Mouse (Mus musculus): ENCODE results near the gene Tjp1.

Gene Tjp1

DNA sequence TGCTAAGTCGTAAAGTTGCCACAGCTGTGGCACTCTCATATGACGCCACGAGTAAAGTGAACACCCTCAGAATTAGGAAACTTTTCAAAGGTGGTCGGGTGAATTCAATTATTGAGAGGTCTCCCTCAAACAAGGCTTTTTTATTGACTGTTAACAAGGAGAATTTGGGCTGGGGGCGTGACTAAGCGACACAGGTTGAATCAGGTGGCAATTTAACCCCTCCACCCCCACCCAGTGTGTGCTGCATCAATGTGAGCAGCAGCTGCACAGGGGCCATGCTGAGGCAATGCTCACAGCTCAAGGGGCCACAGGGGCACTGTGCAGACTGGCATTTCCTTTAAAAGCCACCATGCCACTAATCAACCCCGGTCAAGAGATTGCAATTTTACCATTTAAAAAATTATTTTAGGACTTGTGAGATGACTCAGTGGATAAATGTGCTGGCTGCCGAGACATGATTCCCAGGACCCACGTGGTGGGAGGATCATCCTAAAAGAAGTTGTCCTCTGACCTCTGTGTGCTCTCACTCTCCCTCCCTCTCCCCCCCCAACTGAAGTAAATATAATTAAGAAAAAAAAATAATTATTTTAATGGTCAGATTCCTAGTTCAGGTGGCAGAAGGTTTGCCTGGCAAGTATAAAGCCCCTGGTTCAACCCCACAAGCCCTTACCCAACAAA is 96.4 kb downstream of the Tjp1 start:
- in situ Hi-C loops (cut with MboI) = no loop called here

DNA sequence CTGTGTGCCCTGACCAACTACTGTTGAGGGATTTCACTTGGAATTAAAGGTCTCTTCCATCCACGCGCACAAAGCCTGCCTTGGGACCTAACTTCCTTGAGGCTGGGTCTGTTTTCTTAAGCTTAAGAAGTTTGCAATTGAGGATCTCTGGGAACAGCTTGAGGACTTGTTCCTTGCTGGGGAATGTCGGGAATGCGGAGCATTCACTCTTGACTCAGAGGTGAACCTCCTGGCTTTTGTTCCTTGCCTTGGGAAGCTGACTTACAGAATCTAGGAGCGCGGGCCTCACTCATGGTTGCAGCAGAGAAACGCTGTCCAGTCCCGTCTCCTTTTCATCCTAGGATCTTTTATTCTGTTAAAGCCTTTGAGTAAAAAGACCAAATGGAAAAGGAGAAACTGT is 97.2 kb downstream of the Tjp1 start:
- in situ Hi-C loops (cut with MboI) = no loop called here

DNA sequence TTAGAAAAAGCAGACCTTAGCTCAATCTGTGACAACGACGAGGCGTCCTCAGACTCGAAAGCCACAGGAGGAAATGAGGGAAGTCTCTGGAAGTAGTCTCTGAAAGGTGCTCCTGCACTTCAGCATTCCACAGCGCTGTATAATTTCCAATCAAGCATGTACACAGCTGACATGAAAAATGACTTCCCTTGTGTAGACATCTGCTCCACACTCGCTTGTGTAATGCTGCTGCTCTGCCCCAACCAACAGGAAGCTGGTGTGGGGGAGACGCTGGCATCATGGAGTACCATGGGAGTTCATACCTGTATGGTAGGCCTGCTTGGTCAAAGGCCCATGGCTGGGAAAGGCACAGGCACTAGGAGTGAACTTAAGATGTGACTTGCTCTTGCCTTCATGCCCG is 103.1 kb downstream of the Tjp1 start:
- in situ Hi-C loops (cut with MboI) = no loop called here

DNA sequence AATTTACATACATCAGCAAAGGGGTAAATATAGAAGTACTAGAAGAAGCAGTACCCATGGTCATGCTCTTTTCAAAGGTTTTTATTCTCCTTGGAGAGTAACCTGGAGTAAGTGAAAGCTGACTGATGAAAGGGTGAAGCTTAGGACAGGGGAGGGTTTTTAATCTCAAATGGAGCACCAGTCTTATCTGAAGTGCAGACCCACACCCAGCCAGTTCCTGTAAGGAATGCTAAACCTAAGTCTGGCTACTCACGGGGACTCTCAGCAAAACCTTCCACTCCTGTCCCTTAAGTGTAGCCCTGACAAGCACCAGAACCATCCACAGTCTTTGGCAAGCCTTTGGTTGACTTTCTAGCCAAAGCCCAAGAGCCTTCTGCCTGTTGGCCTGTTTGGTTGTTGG is 105.1 kb downstream of the Tjp1 start:
- in situ Hi-C loops (cut with MboI) = no loop called here

DNA sequence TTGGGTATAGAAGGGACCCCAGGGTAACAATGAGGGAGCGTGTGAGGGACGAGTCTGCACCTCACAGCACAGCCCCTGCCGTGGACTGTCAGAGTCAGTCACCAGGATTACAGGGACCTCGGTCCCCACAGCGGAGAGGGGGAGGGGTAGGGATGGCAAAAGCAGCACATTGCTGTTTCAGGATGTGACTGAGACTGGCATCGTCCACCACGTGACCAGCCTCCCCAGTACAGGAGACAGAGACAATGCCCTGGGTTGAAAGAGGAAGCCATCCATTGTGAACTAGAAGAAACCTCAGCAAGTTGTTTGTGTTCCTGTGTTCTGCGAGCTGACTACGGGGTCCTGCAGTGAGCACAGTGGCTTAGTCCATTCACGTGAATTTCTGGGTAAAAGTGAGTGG is 106.1 kb downstream of the Tjp1 start:
- in situ Hi-C loops (cut with MboI) = no loop called here

DNA sequence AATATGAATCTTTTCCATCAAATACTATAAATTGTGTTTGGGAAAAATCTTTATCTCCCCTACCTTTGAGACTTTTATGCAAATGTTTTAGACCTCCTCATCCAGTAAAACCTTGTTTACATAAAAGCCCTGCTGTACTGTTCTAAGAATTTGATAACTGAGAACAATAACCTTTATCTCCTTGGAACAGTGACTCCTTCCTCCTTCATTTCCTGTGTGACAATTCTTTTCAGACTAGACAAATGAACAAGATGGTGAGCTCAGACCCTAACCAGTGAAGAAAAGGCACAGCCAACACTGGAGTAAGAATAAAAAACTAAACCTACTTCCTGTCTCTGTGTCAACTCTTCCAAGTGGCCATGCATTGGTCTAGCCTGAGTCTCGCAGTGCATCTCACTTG is 107.7 kb downstream of the Tjp1 start:
- in situ Hi-C loops (cut with MboI) = no loop called here

DNA sequence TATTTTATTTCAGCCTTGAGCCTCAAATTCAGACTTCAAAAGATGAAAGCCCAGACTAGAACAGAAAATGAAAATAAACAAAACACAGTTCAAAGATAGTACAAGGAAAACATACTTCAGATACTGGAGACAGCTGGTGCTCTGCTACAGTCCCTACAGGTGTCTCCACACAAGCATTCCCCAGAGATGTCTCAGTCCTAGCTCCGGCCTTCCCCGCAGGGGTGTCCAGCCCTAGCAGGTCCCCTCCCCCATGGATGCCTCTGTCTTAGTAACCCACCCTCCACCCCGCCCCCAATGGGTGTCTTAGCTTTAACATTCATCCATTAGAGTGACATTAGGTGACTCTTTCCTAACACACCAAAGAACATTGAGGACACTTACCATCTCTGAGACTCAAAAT is 108.6 kb downstream of the Tjp1 start:
- in situ Hi-C loops (cut with MboI) = no loop called here

DNA sequence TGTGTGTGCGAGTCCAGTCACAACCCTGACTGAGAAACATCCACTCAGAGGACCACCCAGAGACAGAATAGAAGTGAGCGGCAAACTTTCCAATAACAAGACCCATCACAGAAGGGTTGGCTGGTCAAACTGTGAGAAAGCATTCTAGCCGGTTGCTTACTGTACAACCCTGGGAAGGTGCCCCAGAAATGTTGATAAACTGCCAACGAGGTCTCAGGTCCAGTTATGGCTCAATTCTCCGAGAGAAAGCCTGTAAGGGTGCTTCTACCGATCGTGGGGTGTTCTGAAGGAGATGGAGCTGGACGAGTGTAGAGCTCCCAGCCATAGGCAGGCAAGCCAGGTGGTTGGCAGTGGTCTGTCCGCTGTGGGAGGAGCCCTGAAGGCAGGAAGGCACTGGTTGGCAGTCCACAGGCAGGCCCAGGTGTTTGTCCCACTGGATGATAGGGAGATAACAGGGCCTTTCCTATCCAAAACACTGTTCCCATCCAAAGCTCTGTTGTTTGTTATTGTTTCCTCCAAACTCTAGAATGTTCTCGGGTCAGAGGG is 109.1 kb downstream of the Tjp1 start:
- in situ Hi-C loops (cut with MboI) = no loop called here

DNA sequence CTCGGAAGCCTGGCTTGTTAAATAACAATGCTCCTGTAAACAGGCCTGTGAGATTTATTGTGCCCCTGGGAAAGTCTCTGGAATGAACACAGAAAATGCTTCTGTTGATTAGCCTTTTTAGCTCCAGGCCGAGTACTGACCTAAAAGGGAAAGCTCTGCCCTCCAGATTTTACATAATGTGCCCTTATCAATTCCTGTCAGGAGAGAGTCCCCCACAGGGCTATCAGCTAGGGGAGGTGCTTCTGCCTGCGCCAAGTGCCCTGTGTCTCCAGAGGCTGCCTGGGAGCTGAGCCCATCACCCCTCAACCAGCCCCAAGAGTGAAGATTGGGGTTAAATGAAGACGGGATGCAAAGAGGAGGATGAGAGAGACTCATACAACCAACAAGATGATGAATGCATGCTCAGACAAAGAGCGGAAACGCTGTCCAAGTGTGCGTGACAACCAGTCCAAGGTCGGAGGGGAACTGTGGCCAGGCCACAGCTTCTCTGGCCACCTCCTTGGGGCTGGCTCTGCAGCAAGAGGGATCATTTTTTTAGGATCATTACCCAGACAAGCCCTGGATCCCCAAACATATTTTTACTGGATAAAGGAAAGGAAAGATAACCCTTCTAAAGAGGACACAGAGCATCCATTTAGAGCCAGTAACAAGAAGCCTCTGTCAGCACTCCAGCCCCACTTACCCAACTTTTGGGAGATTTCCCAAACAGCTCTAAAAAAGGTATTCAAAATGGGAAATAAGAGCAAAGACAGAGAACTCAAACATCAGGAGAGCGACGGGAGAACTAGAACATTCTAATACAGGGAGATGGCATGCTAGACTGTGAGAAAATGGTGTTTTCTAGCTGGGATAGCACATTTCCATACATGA is 110.1 kb downstream of the Tjp1 start:
- in situ Hi-C loops (cut with MboI) = no loop called here

DNA sequence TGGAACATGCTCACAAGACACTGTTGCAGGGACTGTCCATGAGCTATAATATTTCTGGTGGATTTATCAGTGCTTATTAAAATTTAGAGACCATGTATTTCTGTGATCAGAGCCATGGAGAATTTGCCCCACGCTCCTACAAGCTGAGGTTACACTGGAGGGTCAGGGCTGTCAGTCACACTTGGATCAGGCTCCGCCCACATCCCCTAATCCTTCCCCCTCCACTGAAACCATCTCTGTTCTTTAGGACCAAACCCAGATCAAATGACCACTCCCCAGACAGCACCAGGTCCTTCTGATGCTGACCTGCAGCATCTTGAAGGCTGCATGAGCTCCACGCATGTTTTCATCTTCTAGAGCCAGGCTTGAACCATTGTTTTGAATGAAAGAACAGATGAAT is 111.1 kb downstream of the Tjp1 start:
- in situ Hi-C loops (cut with MboI) = no loop called here

DNA sequence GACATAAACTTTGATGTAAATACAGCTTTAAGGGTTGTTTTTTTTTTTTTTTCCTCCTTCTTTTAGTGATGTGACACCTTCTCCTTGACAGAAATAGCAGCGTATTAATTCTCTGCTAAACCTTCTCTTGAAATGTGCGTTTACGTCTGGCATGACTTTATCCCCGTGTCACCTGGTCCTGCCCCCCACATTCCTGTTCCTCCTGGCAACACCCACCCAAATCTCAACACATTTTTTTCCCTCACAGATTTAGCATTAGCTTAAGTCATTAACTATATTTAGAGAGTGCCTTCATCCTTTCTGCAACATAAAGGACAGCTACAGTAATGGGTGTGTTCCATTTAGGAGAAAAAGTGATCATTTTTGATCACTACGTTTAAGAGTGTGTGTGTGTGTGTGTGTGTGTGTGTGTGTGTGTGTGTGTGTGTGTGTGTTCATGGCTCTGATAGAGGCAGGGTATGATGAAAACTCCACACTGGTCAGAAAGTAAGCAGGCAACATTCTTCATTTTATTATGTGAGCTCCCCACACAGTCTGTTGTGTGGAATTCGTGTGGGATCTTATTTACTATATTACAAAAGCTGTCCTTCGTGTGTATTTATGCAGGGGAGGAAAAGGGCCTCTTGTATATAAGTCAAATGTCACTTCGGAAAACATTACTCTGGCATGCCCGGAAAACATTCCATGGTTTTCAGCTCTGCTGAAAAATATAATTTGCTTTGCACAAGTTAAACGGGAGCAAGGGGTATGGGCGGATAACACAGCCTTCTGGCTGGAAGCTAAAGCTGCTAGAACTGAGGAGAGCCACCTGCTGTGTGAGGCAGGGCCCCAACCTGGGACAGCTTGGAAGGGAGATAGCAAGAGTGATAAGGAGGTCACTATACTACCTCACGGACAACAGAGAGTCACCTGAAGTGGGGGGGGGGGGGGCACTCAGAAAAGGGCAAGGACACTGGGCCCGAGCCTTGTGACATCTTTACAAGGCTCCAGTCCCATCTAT is 113.3 kb downstream of the Tjp1 start:
- in situ Hi-C loops (cut with MboI) = no loop called here

DNA sequence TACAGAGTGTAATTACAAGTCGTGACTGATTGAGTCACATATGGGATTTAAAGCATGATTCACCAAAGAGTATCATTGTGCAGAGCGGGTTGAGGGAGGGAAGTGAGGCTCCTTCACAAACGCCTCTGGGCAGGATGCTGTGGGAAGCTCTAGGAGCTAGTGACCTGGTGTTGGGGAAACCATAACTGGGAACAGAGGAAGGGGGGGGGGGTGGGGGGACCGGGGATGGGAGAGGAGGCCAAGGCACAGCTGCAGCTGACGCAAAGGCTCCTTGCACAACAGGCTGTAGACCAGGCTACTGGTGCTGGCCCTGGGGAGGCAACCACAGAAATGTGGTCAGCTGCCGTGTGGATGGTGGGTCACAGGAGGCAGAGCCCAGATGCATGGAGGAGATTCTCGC is 116.9 kb downstream of the Tjp1 start:
- in situ Hi-C loops (cut with MboI) = no loop called here

DNA sequence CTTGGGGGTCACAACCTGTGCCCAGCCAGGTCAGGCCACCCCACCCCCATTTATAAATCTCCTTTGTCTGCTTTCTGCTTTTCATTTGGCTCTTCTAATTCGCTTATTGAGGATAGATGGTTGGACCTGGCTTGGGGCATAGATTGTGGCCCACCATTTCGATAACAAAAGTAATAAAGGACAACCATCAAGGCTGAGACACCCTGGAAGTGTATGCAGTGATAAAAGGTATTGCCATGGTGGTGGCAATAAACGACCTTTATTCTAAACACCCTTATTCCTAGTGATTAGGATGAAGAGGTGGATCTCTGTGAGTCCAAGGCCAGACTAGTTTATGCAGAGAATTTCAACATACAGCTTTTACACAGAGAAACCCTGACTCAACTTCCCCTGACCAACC is 121.2 kb downstream of the Tjp1 start:
- in situ Hi-C loops (cut with MboI) = no loop called here

DNA sequence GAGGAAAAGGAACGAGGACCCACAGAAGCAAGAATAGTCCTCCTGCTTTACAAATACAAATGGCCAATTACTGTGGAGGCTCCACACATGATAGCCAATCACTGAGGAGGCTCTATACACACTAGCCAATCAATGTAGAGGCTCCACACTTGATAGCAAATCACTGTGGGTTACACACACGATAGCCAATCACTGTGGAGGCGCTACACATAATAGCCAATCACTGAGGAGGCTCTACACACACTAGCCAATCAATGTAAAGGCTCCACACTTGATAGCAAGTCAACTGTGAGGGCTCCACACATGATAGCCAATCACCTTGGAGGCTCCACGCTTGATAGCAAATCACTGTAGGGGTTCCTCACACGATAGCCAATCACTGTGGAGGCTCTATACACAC is 125.1 kb downstream of the Tjp1 start:
- in situ Hi-C loops (cut with MboI) = no loop called here

DNA sequence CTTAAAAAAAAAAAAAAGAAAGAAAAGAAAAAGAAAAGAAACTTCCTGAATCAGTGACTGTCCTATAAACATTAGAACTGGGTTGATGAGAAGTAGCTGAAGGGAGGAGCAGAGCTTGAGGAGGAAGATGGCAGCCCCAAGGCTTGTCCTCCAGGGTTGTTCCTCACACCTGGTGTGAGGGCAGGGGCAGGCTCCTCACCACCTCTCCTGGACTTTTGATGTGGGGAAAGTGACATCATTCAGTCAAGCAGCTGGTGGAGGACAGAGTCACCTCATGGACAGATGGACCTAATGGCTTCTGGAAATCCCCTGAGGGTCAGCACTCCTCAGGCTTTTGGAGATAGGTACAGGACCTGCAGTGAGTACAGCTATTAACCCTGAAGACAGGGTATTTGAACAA is 126.0 kb downstream of the Tjp1 start:
- in situ Hi-C loops (cut with MboI) = no loop called here

DNA sequence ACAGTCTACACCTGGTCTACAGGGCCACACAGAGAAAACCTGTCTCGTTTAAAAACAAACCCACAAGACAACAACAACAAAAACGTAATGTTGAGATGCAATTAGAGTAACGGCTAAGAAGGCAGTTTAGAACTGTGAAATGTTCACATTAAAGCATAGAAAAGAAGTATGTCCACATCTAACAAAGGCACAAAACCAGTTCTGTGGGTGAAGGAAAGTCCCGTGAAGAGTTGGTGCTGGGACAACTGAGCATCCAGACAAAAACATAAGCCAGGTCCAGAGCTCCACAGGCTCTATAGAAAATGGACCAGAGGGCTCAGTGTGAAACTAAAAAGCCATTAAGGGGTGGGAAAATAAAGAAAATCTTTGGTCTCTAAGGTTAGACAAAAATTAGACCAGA is 131.7 kb downstream of the Tjp1 start:
- in situ Hi-C loops (cut with MboI) = no loop called here

DNA sequence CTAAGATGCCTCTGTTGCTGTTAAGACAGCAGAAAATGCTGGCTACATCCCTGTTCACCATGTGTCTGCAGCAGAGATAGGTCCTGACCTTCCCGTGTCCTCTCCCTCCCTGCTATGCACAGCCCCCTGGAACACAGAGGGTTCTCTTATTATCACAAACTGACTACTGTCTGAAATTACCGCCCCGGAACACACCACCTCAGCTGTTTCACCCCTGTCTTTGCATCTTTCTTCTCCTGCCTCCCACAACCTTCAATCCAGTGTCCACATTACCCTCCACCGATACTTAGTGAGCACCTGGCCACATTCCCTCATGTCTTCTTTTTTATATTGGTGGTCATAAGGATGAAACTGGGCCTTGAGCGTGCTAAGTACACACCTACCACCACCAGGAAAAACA is 132.4 kb downstream of the Tjp1 start:
- in situ Hi-C loops (cut with MboI) = no loop called here

DNA sequence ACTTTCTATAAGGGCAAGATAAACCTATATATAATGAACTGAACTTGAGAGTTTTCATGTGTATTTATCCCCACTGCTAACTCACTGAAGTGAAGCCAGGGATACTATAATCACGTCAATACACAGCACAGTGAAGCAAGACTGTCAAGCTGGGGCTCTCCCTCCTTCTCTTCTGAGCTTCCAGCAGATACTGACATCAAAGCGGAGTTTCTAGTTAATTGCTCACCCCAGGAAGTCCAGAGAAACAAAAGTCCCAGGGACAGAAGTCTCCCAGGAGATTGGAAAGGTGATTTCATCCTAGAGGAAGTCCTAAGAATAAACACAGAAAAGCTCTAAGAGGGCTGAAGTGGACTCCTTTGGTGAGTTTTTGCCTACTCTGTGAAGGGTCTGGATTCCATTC is 132.9 kb downstream of the Tjp1 start:
- in situ Hi-C loops (cut with MboI) = no loop called here

DNA sequence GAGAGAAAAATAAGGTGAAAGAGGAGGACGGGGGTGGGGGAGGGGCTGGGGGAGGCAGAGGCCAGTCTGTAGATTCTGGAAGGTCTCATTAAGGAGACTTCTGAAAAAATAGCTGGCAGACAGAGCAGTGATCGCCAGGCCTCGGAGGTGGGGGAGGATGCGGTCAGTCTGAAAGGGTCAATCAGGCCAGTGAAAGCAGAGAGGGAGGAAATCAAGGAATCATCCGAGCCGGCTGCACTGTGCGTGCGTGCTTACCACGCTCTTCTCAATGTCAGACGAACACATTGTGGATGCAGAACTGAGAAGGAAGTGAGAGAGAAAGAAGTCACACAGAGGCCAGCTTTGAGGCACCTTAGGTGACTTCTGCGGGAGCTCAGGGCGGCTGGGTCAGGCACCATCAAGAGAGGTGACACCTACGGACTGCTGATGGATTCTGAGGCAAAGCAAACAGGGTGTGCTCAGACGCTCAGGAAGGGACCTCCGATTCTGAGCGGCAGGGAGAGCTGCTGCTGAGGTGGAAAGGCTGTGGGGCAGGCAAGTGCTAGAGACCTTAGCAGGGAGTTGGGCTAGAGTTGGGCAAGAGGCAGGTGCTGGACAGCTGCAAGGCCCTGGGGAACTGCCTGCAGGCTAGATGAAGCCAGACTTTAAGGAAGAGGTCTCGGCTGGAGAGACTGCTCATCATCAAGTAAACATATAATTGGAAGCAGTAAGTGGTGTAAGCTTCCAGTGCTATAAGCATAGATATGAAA is 133.7 kb downstream of the Tjp1 start:
- in situ Hi-C loops (cut with MboI) = no loop called here

DNA sequence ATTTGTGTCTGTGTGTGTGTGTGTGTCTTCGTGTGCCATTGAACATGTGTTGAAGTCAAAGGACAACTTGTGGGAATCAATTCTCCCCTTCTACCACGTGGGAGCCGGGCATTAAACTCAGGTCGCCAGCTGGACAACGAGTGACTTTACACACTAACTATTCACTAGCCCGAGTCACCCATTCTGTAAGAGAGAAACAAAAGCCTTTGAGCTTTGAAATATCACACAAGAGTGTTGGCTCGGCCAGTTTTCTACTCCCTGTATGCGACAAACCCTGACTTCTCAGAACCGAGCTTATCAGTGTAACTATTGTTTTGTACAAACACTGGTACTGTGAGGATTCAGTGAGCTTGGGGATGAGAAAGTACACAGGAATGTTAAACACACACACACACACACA is 134.6 kb downstream of the Tjp1 start:
- in situ Hi-C loops (cut with MboI) = no loop called here

DNA sequence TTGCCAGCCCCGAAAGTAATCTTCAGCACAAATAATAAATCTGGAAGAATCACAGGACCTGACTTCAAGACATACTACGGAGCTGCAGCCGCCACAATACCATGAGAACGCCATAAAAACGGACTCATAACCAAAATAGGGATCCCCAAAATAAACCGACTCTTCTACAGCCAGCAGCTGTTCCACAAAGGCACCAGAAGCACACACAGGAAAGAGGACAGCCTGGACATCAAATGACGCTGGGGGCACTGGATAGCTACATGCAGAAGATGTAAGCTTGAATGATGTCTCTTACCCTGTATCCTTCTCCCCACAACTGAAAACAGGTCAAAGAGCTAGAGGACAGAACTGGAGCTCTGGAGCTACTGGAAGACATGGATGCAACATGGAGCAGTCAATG is 138.0 kb downstream of the Tjp1 start:
- in situ Hi-C loops (cut with MboI) = no loop called here
